Mouse (Mus musculus) bone marrow, adult 2 months (tissue): Measurements from ENCODE around the gene Yeats2.

Experiments used
- CTCF ChIP-seq: fragments of 200-500 bp; IDR thresholded peaks from 2 replicates; pipeline ENCODE4 v1.5.1; 2011; ENCODE audit warnings: low read length, control low read depth; ENCODE audit not compliant: control insufficient read depth, insufficient read depth
- POLR2A ChIP-seq: fragments of 200-500 bp; IDR thresholded peaks from 2 replicates; pipeline ENCODE4 v1.6.1; 2011; ENCODE audit warnings: low read depth, mild to moderate bottlenecking, control low read depth, low read length, borderline replicate concordance; ENCODE audit not compliant: control insufficient read depth

DNA sequence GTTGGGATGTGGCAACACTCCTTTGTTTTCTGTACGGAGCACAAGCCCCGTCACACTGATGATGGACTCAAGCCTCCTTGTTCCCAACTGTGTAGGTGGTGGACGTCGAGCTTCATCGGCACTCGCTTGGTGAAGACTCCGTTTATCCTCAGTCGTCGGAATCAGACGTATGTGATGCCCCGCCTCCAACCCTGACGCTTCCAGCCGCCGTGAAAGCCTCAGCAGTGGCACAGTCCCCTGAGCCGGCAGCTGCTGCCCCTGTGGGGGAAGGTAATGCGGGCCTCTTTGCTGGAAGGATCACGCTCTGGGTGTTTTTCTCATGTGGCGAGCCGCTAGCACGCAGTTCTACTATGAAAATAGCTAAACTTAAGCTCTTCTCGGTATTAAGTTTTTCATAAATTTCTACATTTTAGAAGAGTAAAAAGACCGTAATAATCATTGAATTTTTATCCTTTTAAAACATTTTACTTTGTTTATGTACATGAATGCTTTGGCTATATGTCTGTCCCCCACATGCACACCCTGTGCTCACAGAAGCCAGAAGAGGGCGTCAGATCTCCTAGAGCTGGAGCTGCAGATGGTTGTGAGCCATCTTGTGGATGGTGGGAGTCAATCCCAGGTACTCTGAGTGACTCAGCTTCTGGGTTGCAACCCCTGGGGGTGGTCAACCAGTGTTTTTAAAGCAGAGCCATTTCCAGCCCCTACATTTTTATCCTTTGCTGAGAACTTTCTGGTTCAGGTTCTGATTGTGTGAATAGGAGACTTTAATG is 38.7 kb downstream of the Yeats2 start:
- TF ChIP-seq POLR2A, result no peak
- no peak for TF ChIP-seq CTCF
